Mouse (Mus musculus): Measurements from ENCODE around the gene Gm49486.

DNA sequence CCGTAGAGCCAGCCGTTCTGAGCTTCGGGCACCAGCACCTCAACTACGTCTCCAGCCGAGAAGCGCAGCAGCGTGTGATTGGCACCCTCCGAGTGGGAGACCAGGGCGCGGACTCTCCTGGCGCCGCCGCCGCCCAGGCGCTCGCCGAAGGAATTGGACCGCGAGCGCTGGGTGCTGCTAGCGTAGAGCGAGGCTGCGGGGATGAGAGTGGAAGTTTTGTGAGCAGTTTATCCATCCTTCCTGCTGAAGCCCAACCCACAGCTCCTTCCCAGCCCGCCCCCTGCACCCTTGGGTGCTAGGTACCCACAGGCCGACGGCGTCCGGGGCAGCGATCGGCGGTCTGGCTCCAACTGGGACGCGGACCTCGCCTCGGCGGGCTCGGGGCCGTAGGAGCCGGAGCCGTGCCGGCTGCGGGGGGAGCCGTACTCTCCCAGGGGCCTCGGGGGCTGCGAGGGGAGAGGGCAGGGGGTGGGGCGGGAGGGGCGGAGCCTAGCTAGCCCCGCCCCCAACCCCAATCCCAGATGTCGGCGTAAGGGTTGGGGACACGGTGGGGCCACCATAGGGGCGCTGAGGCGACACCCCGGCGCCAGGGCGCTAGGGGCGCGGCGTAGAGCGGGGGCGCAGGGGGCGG lies 32.0 kb downstream of the Gm49486 start:
- TF ChIP-seq CTCF (conservative IDR thresholded peaks at IDR 0.05; ENCODE audit: insufficient read depth, insufficient read length, low read depth, low read length) = no peak
- peak; percentile 56 for TF ChIP-seq POLR2A (IDR thresholded peaks at IDR 0.05; ENCODE audit: low read depth, low read length)

All from kidney, adult 2 months (tissue).